Mouse (Mus musculus) cerebellum, adult 2 months (tissue): ENCODE measurements at regions not wholly inside any gene's neighbourhood (a gene's known extent, or its start where the extent isn't known, plus 50 kb on each side); places are given as distances from the start of the nearest gene placed in this dataset.

Source experiments
- DNase-seq, 2 experiments: peaks; one replicate each; pipeline ENCODE4 v3.0.0; 2021
- H3K27ac ChIP-seq: fragments of 200-500 bp; 2 replicates; pipeline ENCODE4 v1.5.1; 2012; ENCODE audit warnings: low read length, control low read depth, inconsistent platforms; ENCODE audit not compliant: insufficient read depth
- H3K27me3 ChIP-seq: fragments of 200-500 bp; 2 replicates; pipeline ENCODE4 v1.6.1; 2012; ENCODE audit warnings: inconsistent platforms, mild to moderate bottlenecking, low read length, moderate library complexity; ENCODE audit not compliant: control insufficient read depth, insufficient read depth
- H3K4me1 ChIP-seq: fragments of 200-500 bp; 2 replicates; pipeline ENCODE4 v1.6.1; 2011; ENCODE audit warnings: low read length; ENCODE audit not compliant: control insufficient read depth, insufficient read depth
- H3K4me3 ChIP-seq: fragments of 200-500 bp; replicated peaks from 2 replicates; pipeline ENCODE3; 2011; ENCODE audit warnings: mild to moderate bottlenecking, low read depth, low read length, control low read depth; ENCODE audit not compliant: insufficient read depth
- CTCF ChIP-seq: fragments of 200-500 bp; IDR thresholded peaks from 2 replicates; pipeline ENCODE4 v1.5.1; 2011; ENCODE audit warnings: low read depth, mild to moderate bottlenecking, control low read depth, low read length, moderate library complexity, borderline replicate concordance; ENCODE audit not compliant: insufficient read depth
- POLR2A ChIP-seq: fragments of 200-500 bp; IDR thresholded peaks from 2 replicates; pipeline ENCODE4 v1.6.1; 2011; ENCODE audit warnings: low read length, control low read depth, borderline replicate concordance; ENCODE audit not compliant: insufficient read depth
- WGBS: fragments of 180-500 bp; shearing (Covaris S2); methylation state at CpG from one replicate; pipeline ENCODE4 v1.1.7; 2018; 5-methylcytosine and 5-hydroxymethylcytosine counted together

- WGBS, result 63% methylated on average over 1 of the region's 1 CpGs
- no peak for DNase-seq
- Histone ChIP-seq H3K27ac (no peak overlapping the region), H3K27me3 (no peaks in the 10 kb centered on the region), H3K4me1 (no peaks in the 10 kb centered on the region), H3K4me3 (no peak overlapping the region)
- no peak for TF ChIP-seq CTCF
- TF ChIP-seq POLR2A, result no peak
Measured at GRCm38 (mm10) chr12:92400987-92401386, 552.0 kb upstream of the Sel1l start.

DNA sequence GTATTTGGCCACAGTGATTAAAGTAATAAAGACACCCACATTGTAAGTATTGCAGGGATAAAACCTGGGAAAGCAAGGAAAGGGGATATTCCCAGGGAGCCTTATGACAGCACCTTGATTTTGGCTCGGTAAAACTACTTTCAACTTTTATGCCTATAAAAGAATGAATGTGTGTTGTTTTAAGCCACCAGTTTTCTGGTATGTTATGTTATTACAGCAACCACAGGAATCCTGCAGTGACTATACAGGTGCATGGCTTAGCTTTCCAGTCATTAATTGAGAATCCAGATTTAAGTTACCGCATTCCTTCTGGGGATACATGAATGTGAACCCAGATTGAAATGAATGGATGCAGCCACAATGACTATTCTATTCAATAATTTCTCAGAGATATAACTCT, 537.2 kb upstream of the Sel1l start:
- Histone ChIP-seq H3K27ac (no peak overlapping the region), H3K27me3 (no peaks in the 10 kb centered on the region), H3K4me3 (no peak overlapping the region), H3K4me1 (no peaks in the 10 kb centered on the region)
- no peak for DNase-seq
- TF ChIP-seq CTCF (no peak), POLR2A (no peak)
- 91% methylated on average over 2 of the region's 2 CpGs for WGBS

- Histone ChIP-seq H3K27me3 (no peaks in the 10 kb centered on the region), H3K4me1 (no peaks in the 10 kb centered on the region), H3K4me3 (no peak overlapping the region), H3K27ac (no peak overlapping the region)
- WGBS, result 18% methylated on average over 5 of the region's 5 CpGs
- no peak for DNase-seq
- TF ChIP-seq CTCF (no peak), POLR2A (no peak)
Measured at GRCm38 (mm10) chr12:92384266-92384937, 535.4 kb upstream of the Sel1l start.

DNA sequence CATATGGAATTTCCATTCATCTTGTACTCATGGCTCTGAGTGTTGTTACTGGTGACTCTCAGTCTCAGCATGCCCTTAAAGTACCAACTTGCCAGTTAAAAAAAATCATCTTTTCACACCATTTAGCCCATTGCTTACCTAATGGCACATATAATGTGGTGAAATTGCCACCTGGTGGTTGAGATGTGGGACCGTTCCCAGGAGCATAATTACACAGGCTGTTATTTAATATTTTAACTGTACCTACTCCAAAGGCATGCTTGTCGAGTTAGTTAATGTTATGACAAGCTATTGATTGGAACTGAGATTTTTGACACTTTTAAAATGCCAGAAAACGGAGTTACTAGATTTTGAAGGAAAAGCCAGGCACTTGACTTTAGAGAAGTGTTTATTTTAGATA, 530.2 kb upstream of the Sel1l start:
- no peak for TF ChIP-seq CTCF
- TF ChIP-seq POLR2A, result no peak
- Histone ChIP-seq H3K27ac (no peak overlapping the region), H3K4me3 (no peak overlapping the region), H3K4me1 (no peaks in the 10 kb centered on the region), H3K27me3 (no peaks in the 10 kb centered on the region)
- DNase-seq, result no peak
- 34% methylated on average over 3 of the region's 3 CpGs for WGBS

GRCm38 (mm10) chr12:92365926-92366325, 517.0 kb upstream of the Sel1l start:
- no peak overlapping the region for H3K27ac ChIP-seq
- no peaks in the 10 kb centered on the region for H3K4me1 ChIP-seq
- H3K27me3 ChIP-seq, result no peaks in the 10 kb centered on the region
- H3K4me3 ChIP-seq, result no peak overlapping the region
- TF ChIP-seq POLR2A, result no peak
- TF ChIP-seq CTCF, result no peak
- WGBS, result 52% methylated on average over 5 of the region's 5 CpGs
- DNase-seq, result no peak

- no peak for TF ChIP-seq POLR2A
- TF ChIP-seq CTCF, result no peak
- 20% methylated on average over 4 of the region's 4 CpGs for WGBS
- Histone ChIP-seq H3K27me3 (no peaks in the 10 kb centered on the region), H3K4me3 (no peak overlapping the region), H3K4me1 (no peaks in the 10 kb centered on the region), H3K27ac (no peak overlapping the region)
- DNase-seq, result no peak
Measured at GRCm38 (mm10) chr12:92353386-92354257, 504.7 kb upstream of the Sel1l start.

GRCm38 (mm10) chr12:92318241-92318640, 469.3 kb upstream of the Sel1l start:
- Histone ChIP-seq H3K27ac (no peak overlapping the region), H3K4me1 (no peaks in the 10 kb centered on the region), H3K27me3 (no peaks in the 10 kb centered on the region), H3K4me3 (no peak overlapping the region)
- WGBS, result 19% methylated on average over 1 of the region's 1 CpGs
- TF ChIP-seq POLR2A (no peak), CTCF (no peak)
- DNase-seq, result peak in 1 of 2 experiments; percentile 11

GRCm38 (mm10) chr12:92317609-92318008, 468.7 kb upstream of the Sel1l start:
- TF ChIP-seq CTCF (no peak), POLR2A (no peak)
- 95% methylated on average over 3 of the region's 3 CpGs for WGBS

More at GRCm38 (mm10) chr12:92317609-92318008, 468.7 kb upstream of the Sel1l start:
- no peak for DNase-seq
- Histone ChIP-seq H3K4me1 (no peaks in the 10 kb centered on the region), H3K4me3 (no peak overlapping the region), H3K27ac (no peak overlapping the region), H3K27me3 (no peaks in the 10 kb centered on the region)
